8 mouse cellular contexts compared by ENCODE assay signal in genomic region chr1:136627591-136627990, GRCm38 (mm10). TPM values are rescaled to one million over a fixed set of nuclear protein-coding genes. Genes with fewer than 3 reads are reported as not detected.
DNase-seq lines count a peak whose midpoint lies in the region; ATAC-seq and TF ChIP-seq lines count a peak whose summit lies in the region.

No protein-coding gene starts in this region.

- peak overlapping the region; percentile 28 for H3K4me2 ChIP-seq in heart, embryonic 16.5 days (ENCODE audit: low read depth, low read length)
- peak overlapping the region; percentile 26; the same call in 1 of the 2 replicates for H3K4me2 ChIP-seq in embryonic facial prominence, embryonic 12.5 days (replicated peaks)
- peak overlapping the region; percentile 32 for H3K4me2 ChIP-seq in intestine, embryonic 14.5 days (ENCODE audit: low read length)
- H3K4me2 ChIP-seq in midbrain, embryonic 15.5 days: peak overlapping the region; percentile 81

- peaks cover 3% of the 10 kb centered on the region; the same call in 1 of the 2 replicates for H3K79me2 ChIP-seq in heart, adult 2 months (replicated peaks; ENCODE audit: control insufficient read depth, insufficient read depth, low read length)

- intact Hi-C loops in heart, adult 2 months (cut with DNase I): no loop called here

- WGBS in heart, embryonic 16.5 days: 78% methylated on average over 5 of the region's 5 CpGs
- WGBS in heart, adult 2 months: 78% methylated on average over 5 of the region's 5 CpGs
- WGBS in embryonic facial prominence, embryonic 12.5 days: 90% methylated on average over 5 of the region's 5 CpGs
- WGBS in intestine, embryonic 14.5 days: 86% methylated on average over 5 of the region's 5 CpGs
- 88% methylated on average over 5 of the region's 5 CpGs for WGBS in midbrain, embryonic 15.5 days

- no peak for DNase-seq in heart, adult 2 months
- DNase-seq in intestine, embryonic 14.5 days (ENCODE audit: low spot score): no peak
- no peak for DNase-seq in adrenal gland, postnatal 4 days (ENCODE audit: low spot score in 2 of 2)
- no peak for DNase-seq in layer of hippocampus, adult 11-12 months (ENCODE audit: low spot score)
- DNase-seq in kidney, adult 8-10 months: no peak

- no peaks in the 10 kb centered on the region for H3K27me3 ChIP-seq in heart, embryonic 16.5 days (ENCODE audit: control insufficient read depth, insufficient read depth, low read length)
- no peaks in the 10 kb centered on the region for H3K27me3 ChIP-seq in heart, adult 2 months (ENCODE audit: control insufficient read depth, insufficient read depth, low read length)
- no peaks in the 10 kb centered on the region for H3K27me3 ChIP-seq in embryonic facial prominence, embryonic 12.5 days
- H3K27me3 ChIP-seq in intestine, embryonic 14.5 days (replicated peaks; ENCODE audit: control insufficient read depth, insufficient read depth, low read length): no peaks in the 10 kb centered on the region
- H3K27me3 ChIP-seq in midbrain, embryonic 15.5 days (replicated peaks): no peaks in the 10 kb centered on the region

- no peak for TF ChIP-seq CTCF in heart, adult 2 months (IDR thresholded peaks at IDR 0.05)

- no peak overlapping the region for H3K9ac ChIP-seq in heart, embryonic 16.5 days (ENCODE audit: low read length)
- no peak overlapping the region for H3K9ac ChIP-seq in heart, adult 2 months (ENCODE audit: low read depth, low read length)
- H3K9ac ChIP-seq in embryonic facial prominence, embryonic 12.5 days: no peak overlapping the region
- H3K9ac ChIP-seq in intestine, embryonic 14.5 days (ENCODE audit: low read length): no peak overlapping the region
- no peak overlapping the region for H3K9ac ChIP-seq in midbrain, embryonic 15.5 days

- no peaks in the 10 kb centered on the region for H3K9me3 ChIP-seq in heart, embryonic 16.5 days (replicated peaks; ENCODE audit: control insufficient read depth, low read length)
- no peaks in the 10 kb centered on the region for H3K9me3 ChIP-seq in embryonic facial prominence, embryonic 12.5 days
- no peaks in the 10 kb centered on the region for H3K9me3 ChIP-seq in intestine, embryonic 14.5 days (ENCODE audit: control insufficient read depth, low read length)
- no peaks in the 10 kb centered on the region for H3K9me3 ChIP-seq in midbrain, embryonic 15.5 days

- H3K27ac ChIP-seq in heart, embryonic 16.5 days (ENCODE audit: low read length): no peak overlapping the region
- H3K27ac ChIP-seq in heart, adult 2 months: no peak overlapping the region
- H3K27ac ChIP-seq in embryonic facial prominence, embryonic 12.5 days: no peak overlapping the region
- no peak overlapping the region for H3K27ac ChIP-seq in intestine, embryonic 14.5 days (ENCODE audit: low read depth)
- no peak overlapping the region for H3K27ac ChIP-seq in midbrain, embryonic 15.5 days

- TF ChIP-seq EP300 in heart, adult 2 months (IDR thresholded peaks at IDR 0.05; ENCODE audit: insufficient read depth, low read depth, low read length): no peak

- H3K36me3 ChIP-seq in heart, embryonic 16.5 days (ENCODE audit: control insufficient read depth, insufficient read depth): peaks cover 13% of the 10 kb centered on the region
- peaks cover 33% of the 10 kb centered on the region for H3K36me3 ChIP-seq in heart, adult 2 months (ENCODE audit: control insufficient read depth, insufficient read depth, low read length)
- H3K36me3 ChIP-seq in embryonic facial prominence, embryonic 12.5 days: peaks cover 26% of the 10 kb centered on the region
- H3K36me3 ChIP-seq in intestine, embryonic 14.5 days (ENCODE audit: control insufficient read depth, insufficient read depth, low read length): peaks cover 27% of the 10 kb centered on the region
- H3K36me3 ChIP-seq in midbrain, embryonic 15.5 days (replicated peaks): peaks cover 17% of the 10 kb centered on the region

- ATAC-seq in heart, embryonic 16.5 days (replicated peaks; ENCODE audit: extremely low read depth, insufficient read depth, low FRiP score): no peak
- ATAC-seq in embryonic facial prominence, embryonic 12.5 days (ENCODE audit: insufficient number of reproducible peaks, insufficient read depth, low FRiP score, low TSS enrichment): no peak
- no peak for ATAC-seq in intestine, embryonic 14.5 days (replicated peaks; ENCODE audit: low FRiP score, low TSS enrichment, low read depth)
- no peak for ATAC-seq in midbrain, embryonic 15.5 days (replicated peaks)

- peak overlapping the region; percentile 12; the same call in 1 of the 2 replicates for H3K4me3 ChIP-seq in heart, embryonic 16.5 days (ENCODE audit: low read length)
- H3K4me3 ChIP-seq in heart, adult 2 months: no peak overlapping the region
- H3K4me3 ChIP-seq in embryonic facial prominence, embryonic 12.5 days: 0 out of 2 replicates have a peak overlapping the region, but pooled peaks have one; percentile 10
- H3K4me3 ChIP-seq in intestine, embryonic 14.5 days (ENCODE audit: low read depth, low read length): peak overlapping the region; percentile 8; the same call in 1 of the 2 replicates
- H3K4me3 ChIP-seq in midbrain, embryonic 15.5 days: 0 out of 2 replicates have a peak overlapping the region, but pooled peaks have one; percentile 5

- no peak for TF ChIP-seq POLR2A in heart, adult 2 months (IDR thresholded peaks at IDR 0.05; ENCODE audit: insufficient read depth, low read depth, low read length)

- peaks cover 33% of the 10 kb centered on the region for H3K4me1 ChIP-seq in heart, embryonic 16.5 days (ENCODE audit: control insufficient read depth, insufficient read depth, low read length)
- H3K4me1 ChIP-seq in heart, adult 2 months (ENCODE audit: control insufficient read depth, insufficient read depth, low read length): peaks cover 13% of the 10 kb centered on the region
- H3K4me1 ChIP-seq in embryonic facial prominence, embryonic 12.5 days: peaks cover 28% of the 10 kb centered on the region
- H3K4me1 ChIP-seq in intestine, embryonic 14.5 days (replicated peaks; ENCODE audit: control insufficient read depth, insufficient read depth, low read length): peaks cover 22% of the 10 kb centered on the region
- peaks cover 38% of the 10 kb centered on the region for H3K4me1 ChIP-seq in midbrain, embryonic 15.5 days

RNA-seq across cellular contexts. Expression of gene Zfp281, which starts 2.9 kb away (rescaled TPM):
- 11.8 and 12.1 TPM in 2 replicates for polyA plus RNA-seq in heart, embryonic 16.5 days (2015; fragmentation: Nextera tagmentation; extraction: Ambion mirVana)
- 10 to 100 TPM in 1 of 2 experiments, 1 to 10 TPM in 1; 9.9 to 10.1 TPM for total RNA-seq in heart, adult 2 months (2021)
- 2.1 and 3.2 TPM in 2 replicates for polyA plus RNA-seq in heart, adult 2 months (2012; rRNA removed)
- 29.8 and 31.5 TPM in 2 replicates for polyA plus RNA-seq in embryonic facial prominence, embryonic 12.5 days (2016; fragmentation: Nextera tagmentation; extraction: Ambion mirVana)
- 17.9 and 18.8 TPM in 2 replicates for polyA plus RNA-seq in intestine, embryonic 14.5 days (2014; fragmentation: Nextera tagmentation; extraction: Ambion mirVana)
- polyA plus RNA-seq in midbrain, embryonic 15.5 days (2015; fragmentation: Nextera tagmentation; extraction: Ambion mirVana): 23.9 TPM in 2 replicates
- total RNA-seq in adrenal gland, postnatal 4 days (2021): 10 to 100 TPM; 24.0 to 24.3 TPM

Comparison
In these comparisons a context has a peak if more than half of its experiments do, and no peak if none do; other contexts are left out.
1. H3K4me2 ChIP-seq: peak in every context shown above with its lines; median percentile 81 in midbrain, embryonic 15.5 days; 32 in intestine, embryonic 14.5 days; 28 in heart, embryonic 16.5 days; 26 in embryonic facial prominence, embryonic 12.5 days.